Mouse (Mus musculus) kidney, adult 2 months (tissue): ENCODE results near the gene 1700025B11Rik.
"Not testable (repeated sequence)": the region's sequence is repeated elsewhere in the genome, so short reads cannot be mapped to it uniquely, and the experiment has no call there.

Experiments used
- CTCF ChIP-seq: fragments of 200-500 bp; conservative IDR thresholded peaks from 2 replicates; pipeline ENCODE4 v1.5.1; 2011; ENCODE audit warnings: low read depth, mild to moderate bottlenecking, control low read depth, low read length, moderate library complexity, mixed read lengths; ENCODE audit not compliant: insufficient read depth, insufficient read length
- POLR2A ChIP-seq: fragments of 200-500 bp; IDR thresholded peaks from one replicate; pipeline ENCODE4 v1.6.1; 2011; ENCODE audit warnings: low read depth, low read length, control low read depth

GRCm38 (mm10) chr15:77539221-77539620 lies 22.5 kb downstream of the 1700025B11Rik start:
- TF ChIP-seq CTCF, POLR2A: not testable (repeated sequence)
